Mouse (Mus musculus) cerebral cortex, adult 2 months (tissue): ENCODE measurements around the gene Ets1.

ENCODE experiments used
- WGBS: fragments of 180-500 bp; shearing (Covaris S2); methylation state at CpG from one replicate; pipeline ENCODE4 v1.1.7; 2018; 5-methylcytosine and 5-hydroxymethylcytosine counted together

Gene Ets1

GRCm38 (mm10) chr9:32756002-32756401, 120.0 kb downstream of the Ets1 start:
- 56% methylated on average over 2 of the region's 2 CpGs for WGBS

- WGBS: 87% methylated on average over 5 of the region's 5 CpGs
These were observed 122.4 kb downstream of the Ets1 start for GRCm38 (mm10) chr9:32758280-32758905.

- WGBS: 84% methylated on average over 4 of the region's 4 CpGs
These were observed 124.7 kb downstream of the Ets1 start for GRCm38 (mm10) chr9:32760649-32761157.

- 66% methylated on average over 2 of the region's 2 CpGs for WGBS
These were observed 125.3 kb downstream of the Ets1 start for GRCm38 (mm10) chr9:32761326-32761725.

GRCm38 (mm10) chr9:32764374-32764773, 128.4 kb downstream of the Ets1 start:
- 44% methylated on average over 9 of the region's 9 CpGs for WGBS

GRCm38 (mm10) chr9:32765123-32765522, 129.1 kb downstream of the Ets1 start:
- 97% methylated on average over 3 of the region's 3 CpGs for WGBS

- WGBS: 69% methylated on average over 1 of the region's 1 CpGs
These were observed 142.8 kb downstream of the Ets1 start for GRCm38 (mm10) chr9:32778866-32779265.

- 87% methylated on average over 8 of the region's 8 CpGs for WGBS
These were observed 146.5 kb downstream of the Ets1 start for GRCm38 (mm10) chr9:32782391-32783092.

GRCm38 (mm10) chr9:32787091-32787490, 151.1 kb downstream of the Ets1 start:
- WGBS: 71% methylated on average over 7 of the region's 7 CpGs

- 48% methylated on average over 1 of the region's 1 CpGs for WGBS
These were observed 151.6 kb downstream of the Ets1 start for GRCm38 (mm10) chr9:32787615-32788014.

GRCm38 (mm10) chr9:32789306-32789705, 153.3 kb downstream of the Ets1 start:
- 71% methylated on average over 7 of the region's 7 CpGs for WGBS

GRCm38 (mm10) chr9:32791699-32792098, 155.7 kb downstream of the Ets1 start:
- WGBS: 67% methylated on average over 6 of the region's 6 CpGs

GRCm38 (mm10) chr9:32798171-32798570, 162.2 kb downstream of the Ets1 start:
- 92% methylated on average over 1 of the region's 1 CpGs for WGBS

- WGBS: 68% methylated on average over 4 of the region's 4 CpGs
These were observed 170.1 kb downstream of the Ets1 start for GRCm38 (mm10) chr9:32806106-32806505.
